Mouse (Mus musculus) heart, adult 2 months (tissue): ENCODE data around the gene Gpr107.

Source experiments
- CTCF ChIP-seq: fragments of 200-600 bp; IDR thresholded peaks from 2 replicates; pipeline ENCODE4 v1.8.1; 2022; ENCODE audit warnings: antibody characterized with exemption, mild to moderate bottlenecking, moderate library complexity
- EP300 ChIP-seq: fragments of 200-500 bp; IDR thresholded peaks from 2 replicates; pipeline ENCODE4 v1.6.1; 2011; ENCODE audit warnings: low read depth, low read length, control low read depth; ENCODE audit not compliant: insufficient read depth
- POLR2A ChIP-seq: fragments of 200-500 bp; IDR thresholded peaks from 2 replicates; pipeline ENCODE4 v1.6.1; 2011; ENCODE audit warnings: mild to moderate bottlenecking, low read depth, low read length, control low read depth; ENCODE audit not compliant: insufficient read depth

- no peak for TF ChIP-seq EP300
- TF ChIP-seq CTCF: no peak
- TF ChIP-seq POLR2A: no peak
Observed at GRCm38 (mm10) chr2:31140772-31141073, 11.4 kb upstream of the Gpr107 start.
